Mouse (Mus musculus) adipocyte (in vitro differentiated cells): ENCODE results near the gene Ctla4.

Source experiments
- DNase-seq: peaks from one replicate; pipeline ENCODE4 v3.0.0-alpha.2; 2016; ENCODE audit warnings: low spot score

Ctla4 gene

GRCm38 (mm10) chr1:60961080-60961479 is 74.3 kb downstream of the Ctla4 start:
- peak; percentile 73 for DNase-seq

DNA sequence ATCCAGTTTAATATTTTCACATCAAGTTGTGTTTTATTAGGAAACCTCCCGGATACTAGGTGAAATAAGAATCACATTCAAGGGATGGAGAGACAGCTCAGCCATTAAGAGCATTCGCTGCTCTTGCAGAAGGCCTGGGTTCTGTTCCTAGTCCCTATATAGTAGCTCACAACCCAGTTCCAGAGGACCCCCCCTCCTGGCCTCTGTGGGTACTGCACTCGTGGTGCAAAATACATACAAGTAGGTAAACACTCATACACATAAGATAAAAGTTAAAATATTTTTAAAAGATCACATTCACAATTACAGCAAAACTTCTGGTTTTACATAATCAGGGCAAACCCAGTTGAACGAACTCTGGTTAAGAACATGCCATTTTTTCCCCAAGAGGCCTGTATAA is 75.3 kb downstream of the Ctla4 start:
- no peak for DNase-seq
